ENCODE assay signal across 13 mouse cellular contexts in genomic region chr15:85651718-85652420, GRCm38 (mm10).
DNase-seq lines count a peak whose midpoint lies in the region; ATAC-seq and TF ChIP-seq lines count a peak whose summit lies in the region.
"Had no signal": no experiment of that assay in that cellular context is flagged by ENCODE, and none has a peak within 500 bp of the region (broad histone marks: within the 10 kb centered on the region; RNA-seq: fewer than 3 reads in every experiment).

No protein-coding gene starts in this region.

- peaks cover 58% of the 10 kb centered on the region for H3K27me3 ChIP-seq in neural tube, embryonic 11.5 days (ENCODE audit: control insufficient read depth, insufficient read depth, low read length)
- peaks cover 4% of the 10 kb centered on the region; the same call in 1 of the 2 replicates for H3K27me3 ChIP-seq in hindbrain, embryonic 15.5 days
- H3K27me3 ChIP-seq in thymus, adult 2 months (ENCODE audit: control insufficient read depth, insufficient read depth, low read length): no peaks in the 10 kb centered on the region

- H3K36me3 ChIP-seq in neural tube, embryonic 11.5 days (ENCODE audit: control insufficient read depth, insufficient read depth, low read length): no peaks in the 10 kb centered on the region
- no peaks in the 10 kb centered on the region for H3K36me3 ChIP-seq in hindbrain, embryonic 15.5 days
- H3K36me3 ChIP-seq in thymus, adult 2 months (ENCODE audit: control insufficient read depth, insufficient read depth, low read length): no peaks in the 10 kb centered on the region
- H3K36me3 ChIP-seq: liver, embryonic 15.5 days; midbrain, embryonic 12.5 days had no signal

- no peak overlapping the region; the same call in 1 of the 2 replicates for H3K4me3 ChIP-seq in gastrocnemius, adult 2 months
- no peak overlapping the region for H3K4me3 ChIP-seq in neural tube, embryonic 11.5 days (ENCODE audit: low read depth, low read length)
- H3K4me3 ChIP-seq in hindbrain, embryonic 15.5 days: no peak overlapping the region
- no peak overlapping the region for H3K4me3 ChIP-seq in olfactory bulb, adult 2 months (ENCODE audit: insufficient read depth, low read depth, low read length)
- H3K4me3 ChIP-seq in thymus, adult 2 months (ENCODE audit: control insufficient read depth, insufficient read depth, low read length): no peak overlapping the region
- H3K4me3 ChIP-seq: liver, embryonic 15.5 days; midbrain, embryonic 12.5 days had no signal

- H3K9ac ChIP-seq in neural tube, embryonic 11.5 days (ENCODE audit: low read length): no peak overlapping the region
- no peak overlapping the region for H3K9ac ChIP-seq in hindbrain, embryonic 15.5 days
- H3K9ac ChIP-seq: liver, embryonic 15.5 days; midbrain, embryonic 12.5 days had no signal

- intact Hi-C loops in gastrocnemius, adult 2 months (cut with DNase I): no loop called here

- no peak for TF ChIP-seq POLR2A in olfactory bulb, adult 2 months (IDR thresholded peaks at IDR 0.05; ENCODE audit: insufficient read depth, low read depth, low read length)
- no peak for TF ChIP-seq POLR2A in thymus, adult 2 months (IDR thresholded peaks at IDR 0.05; ENCODE audit: control insufficient read depth, extremely low read depth, insufficient read depth, low read length, poor library complexity)

- no peak overlapping the region for H3K4me2 ChIP-seq in neural tube, embryonic 11.5 days (ENCODE audit: low read depth)
- 0 out of 2 replicates have a peak overlapping the region, but pooled peaks have one; percentile 69 for H3K4me2 ChIP-seq in hindbrain, embryonic 15.5 days
- H3K4me2 ChIP-seq: liver, embryonic 15.5 days; midbrain, embryonic 12.5 days had no signal

- peak overlapping the region; percentile 96 for H3K27ac ChIP-seq in gastrocnemius, adult 2 months
- H3K27ac ChIP-seq in neural tube, embryonic 11.5 days (ENCODE audit: low read depth, low read length): no peak overlapping the region
- H3K27ac ChIP-seq in hindbrain, embryonic 15.5 days (replicated peaks): peak overlapping the region; percentile 99
- 0 out of 2 replicates have a peak overlapping the region, but pooled peaks have one; percentile 89 for H3K27ac ChIP-seq in olfactory bulb, adult 2 months (ENCODE audit: insufficient read depth, low read depth, low read length)
- no peak overlapping the region for H3K27ac ChIP-seq in thymus, adult 2 months (ENCODE audit: control insufficient read depth, insufficient read depth, low read length)
- H3K27ac ChIP-seq: liver, embryonic 15.5 days had no signal

- no peaks in the 10 kb centered on the region for H3K9me3 ChIP-seq in neural tube, embryonic 11.5 days (ENCODE audit: control insufficient read depth, low read length)
- H3K9me3 ChIP-seq in hindbrain, embryonic 15.5 days: no peaks in the 10 kb centered on the region
- H3K9me3 ChIP-seq: liver, embryonic 15.5 days; midbrain, embryonic 12.5 days had no signal

- peaks cover 10% of the 10 kb centered on the region for H3K4me1 ChIP-seq in neural tube, embryonic 11.5 days (ENCODE audit: control insufficient read depth, insufficient read depth, low read length)
- peaks cover 58% of the 10 kb centered on the region for H3K4me1 ChIP-seq in hindbrain, embryonic 15.5 days (replicated peaks)
- peaks cover 45% of the 10 kb centered on the region for H3K4me1 ChIP-seq in olfactory bulb, adult 2 months (ENCODE audit: control insufficient read depth, insufficient read depth, low read length)
- peaks cover 50% of the 10 kb centered on the region for H3K4me1 ChIP-seq in thymus, adult 2 months (replicated peaks; ENCODE audit: control insufficient read depth, insufficient read depth, low read length)
- H3K4me1 ChIP-seq: liver, embryonic 15.5 days had no signal

- WGBS in neural tube, embryonic 11.5 days: 84% methylated on average over 9 of the region's 9 CpGs
- 67% methylated on average over 9 of the region's 9 CpGs for WGBS in hindbrain, embryonic 15.5 days
- 76% methylated on average over 9 of the region's 9 CpGs for WGBS in olfactory bulb, adult 2 months
- 97% methylated on average over 9 of the region's 9 CpGs for WGBS in thymus, adult 2 months

- no peak for ATAC-seq in neural tube, embryonic 11.5 days (ENCODE audit: insufficient read depth, low FRiP score, low TSS enrichment)
- ATAC-seq in hindbrain, embryonic 15.5 days (ENCODE audit: low FRiP score, low read depth): no peak
- ATAC-seq: CD4-positive, CD25-positive, alpha-beta regulatory T cell, adult 4 months; intestine, embryonic 16.5 days had no signal

- no peak for TF ChIP-seq CTCF in gastrocnemius, adult 2 months (IDR thresholded peaks at IDR 0.05)
- TF ChIP-seq CTCF in olfactory bulb, adult 2 months (IDR thresholded peaks at IDR 0.05; ENCODE audit: insufficient read depth, low read depth, low read length): no peak
- TF ChIP-seq CTCF in thymus, adult 2 months (IDR thresholded peaks at IDR 0.05; ENCODE audit: borderline replicate concordance, control insufficient read depth, extremely low read depth, insufficient read depth, low read length, poor library complexity): no peak

- DNase-seq in gastrocnemius, adult 2 months: no peak
- DNase-seq in gastrocnemius, adult 18-20 months (ENCODE audit: low spot score): no peak
- peak; percentile 8 for DNase-seq in neural tube, embryonic 11.5 days (ENCODE audit: low spot score)
- no peak for DNase-seq in neural tube, embryonic 10.5 days (ENCODE audit: extremely low spot score, low spot score)
- no peak for DNase-seq in thymus, adult 2 months
- DNase-seq: right cerebral cortex, postnatal 4 days; thymus, postnatal 36 days had no signal

Comparison
In these comparisons a context has a peak if more than half of its experiments do, and no peak if none do; other contexts are left out.
1. H3K27ac ChIP-seq: peak in gastrocnemius, adult 2 months (single experiment), hindbrain, embryonic 15.5 days (single experiment) and olfactory bulb, adult 2 months (single experiment); none in neural tube, embryonic 11.5 days (single experiment) and thymus, adult 2 months (single experiment).